Mouse (Mus musculus): ENCODE data around the gene Tcaf1.

The Tcaf1 gene

DNA sequence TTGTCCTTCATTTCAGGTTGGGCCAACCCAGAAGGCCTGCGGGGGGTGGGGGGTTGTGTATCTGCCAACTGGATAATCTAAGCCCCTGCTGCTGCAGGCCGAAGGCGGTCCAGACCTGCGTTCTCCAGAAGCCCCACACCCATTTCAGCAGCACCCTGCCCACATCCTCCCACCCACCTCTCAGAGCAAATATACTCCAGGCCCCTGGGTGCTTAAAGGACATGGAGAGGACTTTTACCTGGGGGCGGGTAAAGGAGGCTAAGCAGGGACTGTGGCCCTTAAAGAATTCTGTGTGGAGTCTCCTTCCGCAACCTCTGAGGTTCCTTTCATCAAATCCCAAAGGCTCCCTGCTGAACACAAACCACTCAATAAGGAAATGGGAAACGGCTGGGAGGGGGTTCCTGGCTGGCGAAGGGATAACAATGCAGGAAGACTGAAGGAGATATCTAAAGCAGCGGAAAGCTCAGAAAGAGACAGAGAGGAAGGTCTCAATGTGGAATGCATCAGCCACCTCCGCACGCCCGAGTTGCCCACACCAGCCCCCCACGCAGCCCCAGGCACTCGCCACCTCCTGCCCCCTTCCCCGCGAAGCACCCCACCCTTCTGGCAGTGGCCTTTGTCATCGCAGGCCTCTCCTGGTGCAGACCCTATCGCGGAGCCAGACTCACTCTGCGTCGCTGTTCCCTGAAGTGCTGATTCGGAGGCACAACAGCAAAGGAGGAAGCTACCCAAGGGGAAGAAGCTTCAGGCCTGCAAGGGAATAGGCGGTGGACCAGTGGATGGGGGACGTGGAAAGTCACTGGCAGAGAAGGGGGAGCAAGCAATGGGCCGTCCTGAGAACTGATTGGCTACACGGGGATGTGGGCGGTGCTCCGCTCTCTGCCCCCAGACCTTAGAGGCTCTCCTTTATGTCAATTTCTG lies at the start of gene Tcaf1:
Gene Tcaf1, minus strand, starts transcription at position 798 of the 921 bp plus-strand sequence.
- DNase-seq (ENCODE audit: low read depth, low spot score): peak; percentile 67

DNA sequence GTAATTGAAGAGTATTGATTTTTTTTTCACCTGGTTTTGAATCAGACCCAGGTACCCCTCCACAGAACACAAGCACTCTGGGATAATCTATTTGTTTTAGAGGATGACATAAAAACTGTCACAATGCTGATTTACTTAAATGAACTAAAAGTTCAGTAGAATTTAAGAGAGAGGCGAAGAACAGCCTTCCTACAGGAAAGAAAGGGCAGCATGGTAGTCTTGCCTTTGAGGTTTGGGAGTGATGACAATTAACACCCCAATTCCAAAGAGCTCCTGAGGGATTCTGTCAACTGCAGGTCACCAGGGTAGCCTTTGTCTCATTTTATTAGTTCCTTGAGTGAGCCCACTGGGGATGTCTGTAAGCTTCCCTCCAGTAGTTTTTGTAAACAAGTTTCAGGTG lies 46.2 kb upstream of the Tcaf1 start, which contains the start of gene Olfr38:
Gene Olfr38, plus strand, starts transcription at position 301 of the 400 bp plus-strand sequence.
- DNase-seq (ENCODE audit: low read depth, low spot score): no peak

DNA sequence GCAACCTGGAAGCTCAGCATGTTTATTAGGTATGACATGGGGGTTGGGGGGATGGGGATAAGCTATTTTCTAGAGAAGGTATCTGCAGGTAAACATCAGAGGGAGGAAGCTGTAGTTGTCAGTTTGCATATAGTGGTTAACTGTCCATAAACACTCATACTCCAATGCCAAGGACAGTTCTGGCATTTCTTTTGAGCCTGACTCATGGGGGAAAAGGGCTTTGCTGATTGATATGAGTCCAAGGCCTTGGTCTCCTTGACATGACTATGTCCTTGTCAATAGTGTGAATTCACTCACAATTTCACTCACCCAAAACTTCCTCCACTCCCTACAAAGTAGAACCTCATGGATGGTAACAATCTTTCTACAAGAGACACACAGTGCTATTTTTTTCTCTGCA lies 38.0 kb upstream of the Tcaf1 start:
- DNase-seq (ENCODE audit: low read depth, low spot score): no peak

DNA sequence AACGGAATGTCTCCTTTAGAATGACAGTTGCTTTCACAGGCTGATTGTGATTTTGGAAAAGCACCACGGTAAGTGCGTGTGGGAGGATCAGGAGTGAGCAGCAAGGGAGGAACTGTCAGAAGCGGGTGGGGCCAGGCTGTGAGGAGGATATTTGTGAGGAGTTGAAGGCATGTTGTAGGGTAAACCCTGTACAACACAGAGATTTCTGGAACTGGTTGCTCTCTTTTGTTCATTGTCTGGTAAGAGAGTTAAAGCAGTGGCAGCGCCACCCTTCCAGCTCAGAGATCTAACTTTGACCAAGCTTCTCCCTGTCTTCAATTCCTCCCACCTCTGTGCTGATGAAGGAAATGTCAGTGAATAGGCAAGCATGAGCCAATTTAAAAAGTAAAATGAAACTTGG lies 32.4 kb upstream of the Tcaf1 start:
- no peak for DNase-seq (ENCODE audit: low read depth, low spot score)

DNA sequence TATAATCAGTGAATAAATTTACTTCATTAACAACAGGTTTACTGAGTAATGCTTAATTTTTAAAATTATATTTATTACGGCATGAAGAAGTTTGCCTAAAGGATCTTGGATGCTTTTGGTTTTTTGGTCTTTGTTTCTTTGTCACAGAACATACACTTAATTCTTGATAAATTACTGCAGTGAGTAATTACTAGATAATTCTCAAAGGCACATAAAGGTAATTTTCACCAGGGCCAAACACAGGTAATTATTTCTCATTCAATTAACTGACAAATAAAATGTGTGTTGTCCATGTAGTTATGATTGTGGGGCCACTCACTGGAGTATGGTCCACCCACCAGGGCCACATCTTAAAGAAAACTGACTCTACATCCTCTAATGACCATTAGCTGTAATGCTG lies 29.2 kb upstream of the Tcaf1 start, which contains the start of gene Olfr453:
Gene Olfr453, plus strand, starts transcription at position 301 of the 400 bp plus-strand sequence.
- no peak for DNase-seq (ENCODE audit: low read depth, low spot score)

DNA sequence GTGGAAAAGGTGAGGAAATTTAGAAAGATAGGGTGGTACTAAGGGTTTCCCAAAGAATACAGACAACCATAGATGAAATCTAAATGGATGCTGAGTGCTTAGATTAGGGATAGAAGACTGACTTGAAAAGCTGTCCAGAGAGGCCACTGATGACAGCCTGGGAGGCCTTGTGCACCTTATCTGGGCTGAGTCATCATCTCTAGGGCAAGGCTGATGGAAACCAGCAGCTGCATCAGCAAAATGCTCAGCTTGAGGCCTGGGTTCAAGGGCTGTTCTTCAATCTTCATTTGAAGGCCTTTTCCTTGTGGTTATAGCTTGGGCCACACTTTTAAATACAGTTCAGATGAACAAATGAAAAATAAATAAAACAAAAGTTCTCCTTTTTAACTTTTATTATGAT lies 8.1 kb upstream of the Tcaf1 start:
- no peak for DNase-seq (ENCODE audit: low read depth, low spot score)

DNA sequence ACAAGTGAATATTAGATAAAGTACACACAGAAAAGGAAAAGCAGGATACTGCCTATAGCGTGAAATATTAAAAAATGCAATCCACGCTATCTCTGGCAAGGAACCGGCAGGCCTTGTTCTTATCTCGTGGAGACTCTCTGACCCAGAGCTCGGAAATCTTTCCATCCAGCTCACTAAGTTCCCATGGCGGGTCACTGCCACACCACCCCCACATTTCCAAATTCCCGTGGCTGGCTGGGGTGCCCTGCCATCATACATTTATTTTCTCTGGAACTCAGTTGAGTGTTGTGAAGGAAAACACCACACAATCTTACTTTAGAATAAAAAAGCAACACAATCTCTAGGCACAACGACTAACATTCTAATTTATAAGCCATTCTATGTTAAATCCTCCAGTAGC lies 4.8 kb upstream of the Tcaf1 start:
- no peak for DNase-seq (ENCODE audit: low read depth, low spot score)

DNA sequence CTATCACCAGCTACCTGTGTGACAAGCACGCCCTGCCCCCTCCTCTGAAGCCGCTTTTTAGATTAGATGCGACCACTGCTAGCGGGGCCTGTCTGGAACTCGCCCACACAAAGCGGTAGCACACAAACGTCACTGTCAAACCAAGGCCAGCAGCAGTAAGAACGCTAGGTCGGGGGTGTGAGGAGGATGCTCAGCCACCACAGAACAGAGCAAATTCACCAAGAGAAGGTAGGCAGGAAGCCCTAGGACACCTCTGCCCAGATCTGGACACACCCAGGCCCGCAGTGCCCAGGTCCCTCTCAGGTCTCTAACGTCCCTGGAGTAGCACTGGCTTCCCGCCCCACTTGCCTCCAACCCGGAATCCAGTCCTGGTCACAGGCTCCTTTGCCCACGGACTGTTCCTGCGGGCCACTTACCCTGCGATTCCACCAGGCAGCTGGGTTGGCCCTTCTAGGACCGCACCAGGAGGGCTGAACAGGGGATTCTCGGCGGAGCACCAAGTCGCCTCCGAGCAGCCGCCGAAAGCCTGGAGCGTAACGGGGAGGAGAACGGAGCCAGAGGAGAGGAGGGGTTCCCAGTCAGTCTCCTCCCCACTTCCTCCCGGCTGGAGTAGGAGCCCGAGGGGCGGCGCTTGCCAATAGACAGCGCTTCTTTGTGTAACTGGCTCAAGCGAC lies 17.2 kb downstream of the Tcaf1 start:
- DNase-seq (ENCODE audit: low read depth, low spot score): peak; percentile 77

DNA sequence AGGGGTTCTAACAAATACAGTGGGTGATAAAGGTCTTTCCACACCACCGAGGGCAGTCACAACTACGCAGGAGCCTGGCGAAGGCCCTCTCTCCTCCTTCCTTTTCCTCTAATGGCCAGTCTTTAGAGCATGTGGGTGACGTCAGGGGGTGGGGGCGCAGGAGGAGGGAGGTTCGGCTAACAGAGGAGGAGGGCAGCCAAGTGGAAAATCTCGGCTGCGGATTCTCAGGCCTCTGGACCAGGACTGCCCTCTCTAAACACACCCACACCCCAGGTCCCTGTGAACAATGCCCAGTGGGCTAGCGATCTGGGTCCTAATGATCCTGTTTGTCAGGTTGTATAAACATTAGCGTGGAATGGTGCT lies 17.8 kb downstream of the Tcaf1 start:
- DNase-seq (ENCODE audit: low read depth, low spot score): peak; percentile 19

DNA sequence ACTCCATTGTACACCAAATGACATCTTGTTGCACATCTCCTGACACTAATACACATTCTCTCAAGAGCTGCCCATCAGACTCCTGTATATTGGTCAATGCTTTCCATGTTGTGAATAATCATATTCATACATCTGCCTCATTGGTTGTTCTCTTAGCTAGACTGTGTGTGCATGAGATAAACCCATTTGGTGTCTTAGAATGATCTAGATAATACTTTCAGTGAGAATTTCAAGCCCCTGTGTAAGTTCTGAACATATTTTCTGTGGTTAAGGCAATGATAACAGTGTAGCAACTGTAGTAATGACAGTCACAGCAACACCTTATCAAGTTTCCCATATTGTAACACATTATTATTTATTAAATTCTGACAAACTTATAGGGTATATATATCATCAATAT lies 20.1 kb downstream of the Tcaf1 start:
- DNase-seq (ENCODE audit: low read depth, low spot score): no peak

DNA sequence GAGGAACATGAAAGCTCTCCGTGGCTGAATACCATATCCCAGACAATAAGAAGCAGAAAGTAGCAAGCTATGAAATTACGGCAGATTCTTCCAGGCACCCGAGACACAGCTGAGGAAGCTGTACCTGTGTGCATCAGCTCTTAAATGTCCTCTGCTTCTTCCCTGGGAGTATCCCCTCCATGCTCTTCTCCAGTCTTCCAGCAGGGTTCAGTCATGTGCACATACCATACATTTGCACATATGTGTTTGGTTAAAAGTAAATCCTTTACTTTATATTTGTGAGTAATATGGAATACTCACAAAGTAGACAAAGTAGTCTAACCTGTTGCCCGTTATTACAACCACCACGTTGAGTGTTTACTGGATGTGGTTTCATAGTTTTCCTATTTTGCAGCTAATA lies 22.0 kb downstream of the Tcaf1 start:
- DNase-seq (ENCODE audit: low read depth, low spot score): no peak

DNA sequence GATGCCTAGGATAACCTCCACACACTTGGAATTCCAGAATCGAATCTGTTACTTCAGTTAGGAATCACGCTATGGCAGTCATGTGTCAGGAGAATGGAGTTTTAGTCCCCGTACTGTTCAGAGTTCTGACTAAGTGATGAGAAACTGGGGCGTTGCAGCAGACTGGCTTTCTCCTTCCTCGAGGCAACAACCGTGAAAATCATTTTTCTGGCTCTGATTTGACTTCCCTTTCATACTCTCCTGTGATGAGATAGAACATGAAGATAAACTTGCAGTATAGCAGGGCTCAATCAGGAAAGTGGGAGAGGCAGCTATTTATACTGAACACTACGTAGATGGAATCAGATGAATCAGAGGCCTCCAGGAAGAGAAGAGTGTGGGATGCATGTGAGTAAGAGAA lies 29.8 kb downstream of the Tcaf1 start:
- DNase-seq (ENCODE audit: low read depth, low spot score): no peak

DNA sequence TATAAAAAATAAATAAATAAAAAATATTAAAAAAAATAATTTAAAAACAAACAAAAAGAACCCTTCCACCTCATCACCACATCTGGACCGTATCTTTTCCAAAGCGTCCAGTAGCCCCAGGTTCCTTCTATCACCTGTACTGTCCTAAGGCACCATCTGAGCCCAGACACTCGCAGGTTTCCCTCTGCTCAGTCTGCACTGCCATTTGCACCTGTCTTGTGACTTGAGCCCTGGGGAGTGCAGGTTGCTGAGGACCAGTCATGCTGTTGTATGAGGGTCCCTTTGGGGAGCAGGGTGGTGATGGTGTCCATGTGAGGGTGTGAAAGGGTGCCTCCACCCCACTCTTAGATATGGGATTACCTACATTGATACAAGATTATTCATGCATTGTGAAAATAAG lies 33.9 kb downstream of the Tcaf1 start:
- DNase-seq (ENCODE audit: low read depth, low spot score): no peak

DNA sequence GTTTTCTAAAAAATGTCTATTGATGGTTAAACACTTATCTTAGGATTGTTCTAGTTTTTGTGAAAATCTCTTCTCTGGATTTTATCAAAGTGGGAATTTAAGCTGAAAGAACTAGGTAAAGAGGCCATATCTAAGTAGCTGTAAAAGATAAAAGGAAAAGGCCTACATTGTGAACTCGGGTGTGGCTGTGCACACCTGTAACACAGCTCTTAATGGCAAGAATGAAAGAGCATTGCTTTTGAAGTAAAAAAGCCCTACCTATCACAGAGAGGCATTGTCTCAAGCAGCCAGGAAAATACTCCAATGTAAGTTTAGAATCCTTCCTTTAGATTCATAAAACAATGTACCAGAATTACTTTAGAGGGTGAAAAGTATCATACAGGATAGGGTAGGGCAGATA lies 38.1 kb downstream of the Tcaf1 start:
- DNase-seq (ENCODE audit: low read depth, low spot score): no peak

DNA sequence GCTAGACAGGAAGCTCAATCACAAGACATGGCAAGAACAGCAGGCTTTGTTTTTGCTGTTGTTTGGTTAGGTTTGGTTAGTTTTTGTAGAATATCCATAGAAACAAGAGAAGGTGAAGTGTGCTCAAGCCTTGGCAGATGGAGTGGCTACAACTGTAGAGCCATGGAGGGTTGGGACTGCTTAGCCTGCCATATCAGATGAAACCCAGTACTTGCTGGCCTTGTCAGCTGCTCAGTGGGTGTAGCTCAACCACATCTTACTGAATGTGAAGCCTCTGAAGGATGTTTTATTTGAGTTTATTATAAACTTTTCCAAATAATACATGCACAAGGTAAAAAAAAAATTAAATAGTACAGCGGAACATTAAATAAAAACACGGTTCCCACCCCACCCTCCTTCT lies 42.2 kb downstream of the Tcaf1 start:
- no peak for DNase-seq (ENCODE audit: low read depth, low spot score)

DNA sequence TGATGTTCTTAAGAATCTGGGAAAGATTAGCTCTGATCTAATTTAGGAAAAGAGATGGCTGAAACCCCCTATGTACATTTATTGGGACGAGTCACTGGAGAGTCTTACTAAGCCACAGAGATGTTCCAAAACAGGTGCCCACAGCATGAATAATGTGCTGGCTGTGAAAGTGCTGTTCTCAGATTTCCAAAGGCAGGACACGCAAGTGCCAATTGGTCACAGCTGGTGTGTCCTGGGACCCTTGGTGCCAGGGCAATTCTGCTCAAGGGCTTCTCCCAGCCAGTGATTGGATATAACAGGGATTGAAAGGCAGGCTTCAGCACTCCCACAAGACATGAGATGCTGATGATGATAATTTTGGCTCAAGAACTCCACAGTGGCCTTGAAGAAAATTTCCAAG lies 48.1 kb downstream of the Tcaf1 start:
- no peak for DNase-seq (ENCODE audit: low read depth, low spot score)

DNA sequence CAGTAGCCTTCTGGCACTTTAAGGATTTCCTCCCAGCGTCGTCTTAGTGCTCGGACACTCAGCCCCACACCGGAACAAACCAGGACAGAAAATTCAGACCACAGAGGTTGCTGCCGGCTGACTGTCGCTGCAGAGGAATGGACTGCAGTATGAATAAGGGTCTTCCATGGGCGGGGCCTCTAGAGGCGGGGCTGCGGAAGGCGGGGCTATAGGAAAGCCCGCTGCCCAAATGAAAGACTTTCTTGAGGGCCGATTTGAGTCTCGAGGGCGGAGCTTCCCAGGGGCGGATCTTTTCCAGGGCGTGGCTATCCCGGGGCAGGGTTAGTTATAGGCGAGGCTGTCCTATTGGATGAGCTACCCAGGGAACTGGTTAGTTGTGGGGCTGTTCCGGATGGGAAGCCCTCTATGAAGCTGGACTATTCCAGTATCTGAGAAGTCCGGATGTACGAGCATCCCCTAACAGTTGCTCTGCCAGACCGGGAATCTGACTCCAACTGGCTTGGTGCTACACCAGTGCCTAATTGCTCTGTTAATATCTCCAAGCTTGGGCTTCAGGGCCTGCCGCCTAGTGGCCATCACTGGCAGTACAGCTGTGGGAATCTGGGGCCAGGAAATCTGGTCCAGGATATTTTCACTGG lies 64.9 kb downstream of the Tcaf1 start, which contains the start of gene Tcaf2:
Gene Tcaf2, minus strand, starts transcription at position 343 of the 638 bp plus-strand sequence.
- peak; percentile 95 for DNase-seq (ENCODE audit: low read depth, low spot score)

DNA sequence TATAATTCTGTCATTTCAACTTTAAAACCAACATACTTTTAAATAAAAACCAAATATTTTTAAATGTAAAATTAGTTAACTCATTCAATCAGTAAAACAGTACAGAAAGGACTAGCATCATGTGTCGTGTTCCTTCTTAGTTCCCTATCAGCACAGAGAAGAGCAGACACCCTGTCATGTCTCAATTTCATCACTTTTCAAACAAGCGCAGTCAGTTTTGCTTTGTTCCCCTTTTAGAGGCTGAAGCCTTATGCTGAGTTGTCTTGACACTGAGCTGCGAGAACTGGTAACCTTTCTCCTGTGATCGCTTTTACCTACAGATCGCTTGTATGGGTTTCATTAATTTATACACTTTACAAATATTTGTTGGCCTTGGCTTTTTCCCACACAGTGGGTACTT lies 75.5 kb downstream of the Tcaf1 start:
- no peak for DNase-seq (ENCODE audit: low read depth, low spot score)

DNA sequence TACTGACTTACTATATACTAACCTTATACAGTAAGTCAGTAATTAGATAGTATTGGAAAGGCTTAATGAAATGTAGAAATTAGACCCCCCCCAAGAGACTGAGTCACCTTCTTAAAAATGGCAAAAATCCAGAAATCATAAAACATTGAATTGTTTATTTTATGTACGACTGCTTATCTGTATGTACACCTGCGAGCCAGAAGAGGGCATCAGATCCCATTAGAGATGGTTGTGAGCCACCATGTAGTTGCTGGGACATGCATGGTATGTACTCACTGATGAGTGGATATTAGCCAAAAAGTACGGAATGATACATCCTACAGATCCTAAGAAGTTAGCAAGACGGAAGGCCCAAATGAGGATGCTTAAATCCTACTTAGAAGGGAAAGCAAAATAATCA lies 78.5 kb downstream of the Tcaf1 start:
- DNase-seq (ENCODE audit: low read depth, low spot score): peak; percentile 18

Data from ES-CJ7 (cell line).